Mouse (Mus musculus) lung, adult 2 months (tissue): ENCODE results near the gene Prex1. TPM values are rescaled to one million over a fixed set of nuclear protein-coding genes. Genes with fewer than 3 reads are reported as not detected.

ENCODE experiments used
- DNase-seq: peaks from one replicate; pipeline ENCODE4 v3.0.0; 2022
- H3K4me1 ChIP-seq: fragments of 200-500 bp; 2 replicates; pipeline ENCODE4 v1.6.1; 2011; ENCODE audit warnings: low read length; ENCODE audit not compliant: control insufficient read depth, insufficient read depth
- H3K4me3 ChIP-seq: fragments of 200-500 bp; replicated peaks from 2 replicates; pipeline ENCODE3; 2011; ENCODE audit warnings: low read depth, mild to moderate bottlenecking, control low read depth, low read length; ENCODE audit errors: extremely low read depth
- CTCF ChIP-seq: fragments of 200-500 bp; IDR thresholded peaks from 2 replicates; pipeline ENCODE4 v1.5.1; 2011; ENCODE audit warnings: mild to moderate bottlenecking, low read length, control low read depth; ENCODE audit not compliant: insufficient read depth
- POLR2A ChIP-seq: fragments of 200-500 bp; IDR thresholded peaks from 2 replicates; pipeline ENCODE4 v1.6.1; 2011; ENCODE audit warnings: low read depth, mild to moderate bottlenecking, control low read depth, low read length, borderline replicate concordance; ENCODE audit errors: extremely low read depth
- WGBS: fragments of 180-500 bp; shearing (Covaris S2); methylation state at CpG from one replicate; pipeline ENCODE4 v1.1.7; 2018; 5-methylcytosine and 5-hydroxymethylcytosine counted together
- polyA plus RNA-seq: library from polyadenylated mRNA; depleted of rRNA; stranded (reverse); fragments of >200 nt; gene quantifications from 2 replicates; pipeline ENCODE4 v1.2.3, GENCODE M21; 2012

Gene Prex1
- polyA plus RNA-seq, 1 experiment = 61.1 TPM

- no peak for DNase-seq
- TF ChIP-seq POLR2A = no peak
- no peak for TF ChIP-seq CTCF
- WGBS = 74% methylated on average over 23 of the region's 23 CpGs
- H3K4me1 ChIP-seq = no peaks in the 10 kb centered on the region
- no peak overlapping the region for H3K4me3 ChIP-seq
These were observed 21.8 kb downstream of the Prex1 start for GRCm38 (mm10) chr2:166691602-166692509.

- Histone ChIP-seq H3K4me1 (no peaks in the 10 kb centered on the region), H3K4me3 (no peak overlapping the region)
- TF ChIP-seq CTCF = no peak
- no peak for TF ChIP-seq POLR2A
- 23% methylated on average over 6 of the region's 6 CpGs for WGBS
- no peak for DNase-seq
These were observed 26.7 kb downstream of the Prex1 start for GRCm38 (mm10) chr2:166686917-166687316.

- no peaks in the 10 kb centered on the region for H3K4me1 ChIP-seq
- no peak for DNase-seq
- TF ChIP-seq CTCF (no peak), POLR2A (no peak)
- 73% methylated on average over 8 of the region's 8 CpGs for WGBS
- no peak overlapping the region for H3K4me3 ChIP-seq
These were observed 27.8 kb downstream of the Prex1 start for GRCm38 (mm10) chr2:166685824-166686223.

GRCm38 (mm10) chr2:166683885-166684544 is 29.6 kb downstream of the Prex1 start:
- WGBS = 25% methylated on average over 13 of the region's 13 CpGs
- Histone ChIP-seq H3K4me1 (no peaks in the 10 kb centered on the region), H3K4me3 (no peak overlapping the region)
- peak; percentile 32 for DNase-seq
- TF ChIP-seq CTCF (no peak), POLR2A (no peak)

GRCm38 (mm10) chr2:166682866-166683265 is 30.8 kb downstream of the Prex1 start:
- H3K4me3 ChIP-seq = no peak overlapping the region
- WGBS = 73% methylated on average over 4 of the region's 4 CpGs
- TF ChIP-seq CTCF = no peak
- no peak for TF ChIP-seq POLR2A
- H3K4me1 ChIP-seq = no peaks in the 10 kb centered on the region
- no peak for DNase-seq

- DNase-seq = no peak
- WGBS = 66% methylated on average over 13 of the region's 13 CpGs
- TF ChIP-seq CTCF = no peak
- no peak for TF ChIP-seq POLR2A
- H3K4me3 ChIP-seq = no peak overlapping the region
- peaks cover 5% of the 10 kb centered on the region; the same call in 1 of the 2 replicates for H3K4me1 ChIP-seq
These were observed 34.5 kb downstream of the Prex1 start for GRCm38 (mm10) chr2:166678959-166679759.

- WGBS = 76% methylated on average over 11 of the region's 11 CpGs
- peaks cover 5% of the 10 kb centered on the region; the same call in 1 of the 2 replicates for H3K4me1 ChIP-seq
- no peak for DNase-seq
- TF ChIP-seq POLR2A (no peak), CTCF (no peak)
- no peak overlapping the region for H3K4me3 ChIP-seq
These were observed 36.7 kb downstream of the Prex1 start for GRCm38 (mm10) chr2:166676933-166677332.

GRCm38 (mm10) chr2:166676498-166676897 is 37.1 kb downstream of the Prex1 start:
- Histone ChIP-seq H3K4me3 (no peak overlapping the region), H3K4me1 (peaks cover 7% of the 10 kb centered on the region)
- 80% methylated on average over 14 of the region's 14 CpGs for WGBS
- DNase-seq = no peak
- TF ChIP-seq POLR2A (no peak), CTCF (no peak)

- TF ChIP-seq CTCF (no peak), POLR2A (no peak)
- 59% methylated on average over 14 of the region's 14 CpGs for WGBS
- Histone ChIP-seq H3K4me1 (peaks cover 13% of the 10 kb centered on the region), H3K4me3 (no peak overlapping the region)
- DNase-seq = no peak
These were observed 37.8 kb downstream of the Prex1 start for GRCm38 (mm10) chr2:166675588-166676444.
